Mouse (Mus musculus) brain, embryonic 14.5 days (tissue): ENCODE results near the gene Rnd2.

ENCODE experiments used
- CTCF ChIP-seq: fragments of 200-500 bp; IDR thresholded peaks from 2 replicates; pipeline ENCODE4 v1.5.1; 2012; ENCODE audit warnings: inconsistent platforms, mild to moderate bottlenecking, moderate library complexity, borderline replicate concordance; ENCODE audit not compliant: insufficient read depth, insufficient read length; ENCODE audit errors: extremely low read depth
- POLR2A ChIP-seq: fragments of 200-500 bp; IDR thresholded peaks from 2 replicates; pipeline ENCODE4 v1.6.1; 2012; ENCODE audit warnings: mild to moderate bottlenecking, inconsistent platforms, borderline replicate concordance; ENCODE audit not compliant: poor library complexity, insufficient read depth, insufficient read length, severe bottlenecking; ENCODE audit errors: extremely low read depth

GRCm38 (mm10) chr11:101442127-101442693 is 22.6 kb upstream of the Rnd2 start, which contains the start of gene Rpl27:
- TF ChIP-seq CTCF (peak; percentile 77), POLR2A (peak; percentile 66; the same call in 1 of the 2 replicates)
